Mouse (Mus musculus) CH12F3 (cell line): ENCODE data around the gene Pitpnm2.
"Not testable (repeated sequence)": the region's sequence is repeated elsewhere in the genome, so short reads cannot be mapped to it uniquely, and the experiment has no call there.

ENCODE experiments used
- in situ Hi-C: fragments of 300-500 bp; cut with MboI; formaldehyde crosslinking; loops from 2 replicates; pipeline ENCODE4 v1.14.3; 2020; ENCODE audit warnings: low sequenced_read_pairs

Pitpnm2 gene

DNA sequence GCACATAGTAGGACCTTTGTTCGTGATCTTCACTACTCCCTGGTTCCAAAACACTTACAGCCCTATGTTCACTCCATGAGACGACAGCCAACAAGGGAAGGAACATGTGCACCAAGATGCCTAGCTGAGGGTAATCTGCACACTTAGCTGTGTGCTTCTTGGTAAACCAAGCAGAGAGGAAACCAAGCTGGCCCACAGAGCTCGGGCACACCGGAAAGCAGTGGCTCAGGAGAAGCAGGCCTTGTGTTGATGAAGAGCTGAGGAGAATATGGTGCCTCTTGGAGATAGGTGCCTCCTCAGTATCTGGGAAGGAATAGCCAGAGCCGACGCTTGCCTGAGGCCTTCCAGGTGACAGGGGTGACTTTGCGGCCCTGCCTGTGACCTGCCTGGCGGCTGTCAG is 26.0 kb downstream of the Pitpnm2 start:
- in situ Hi-C loops, result no loop called here

DNA sequence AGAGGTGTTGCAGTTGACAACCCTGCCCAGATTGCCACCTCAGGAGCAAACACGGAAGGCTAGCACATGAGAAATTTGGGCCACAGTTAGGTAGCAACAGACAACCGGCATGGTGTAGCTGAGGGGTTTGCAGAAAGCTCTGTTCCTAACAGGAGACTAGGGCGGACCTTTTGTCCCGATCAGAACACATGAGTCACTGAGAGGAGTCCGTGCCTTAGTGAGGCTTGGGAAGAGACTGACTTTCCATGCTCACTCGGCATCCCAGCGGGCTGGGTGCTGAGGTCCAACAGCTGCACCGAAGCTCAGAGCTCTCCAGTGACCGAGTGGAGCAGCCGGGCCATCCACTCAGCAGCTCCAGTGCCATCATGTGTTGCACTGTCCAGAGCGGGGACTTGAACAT is 26.9 kb downstream of the Pitpnm2 start:
- in situ Hi-C loops, result no loop called here

DNA sequence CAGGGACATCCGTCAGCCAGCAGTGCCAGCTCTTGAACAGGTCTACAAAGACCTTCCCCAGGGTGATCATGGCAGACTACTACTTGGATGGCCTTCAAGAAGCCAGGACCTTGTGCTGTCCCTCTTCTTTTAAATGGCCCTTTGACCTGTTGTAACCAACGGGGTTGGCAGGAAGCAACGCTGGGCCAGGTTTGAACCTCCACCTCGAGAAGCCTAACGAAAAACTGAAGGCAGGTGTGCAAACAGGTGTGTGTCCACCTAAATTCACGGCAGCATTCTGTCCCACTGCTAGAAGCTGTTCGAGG is 27.9 kb downstream of the Pitpnm2 start:
- in situ Hi-C loops, result no loop called here

DNA sequence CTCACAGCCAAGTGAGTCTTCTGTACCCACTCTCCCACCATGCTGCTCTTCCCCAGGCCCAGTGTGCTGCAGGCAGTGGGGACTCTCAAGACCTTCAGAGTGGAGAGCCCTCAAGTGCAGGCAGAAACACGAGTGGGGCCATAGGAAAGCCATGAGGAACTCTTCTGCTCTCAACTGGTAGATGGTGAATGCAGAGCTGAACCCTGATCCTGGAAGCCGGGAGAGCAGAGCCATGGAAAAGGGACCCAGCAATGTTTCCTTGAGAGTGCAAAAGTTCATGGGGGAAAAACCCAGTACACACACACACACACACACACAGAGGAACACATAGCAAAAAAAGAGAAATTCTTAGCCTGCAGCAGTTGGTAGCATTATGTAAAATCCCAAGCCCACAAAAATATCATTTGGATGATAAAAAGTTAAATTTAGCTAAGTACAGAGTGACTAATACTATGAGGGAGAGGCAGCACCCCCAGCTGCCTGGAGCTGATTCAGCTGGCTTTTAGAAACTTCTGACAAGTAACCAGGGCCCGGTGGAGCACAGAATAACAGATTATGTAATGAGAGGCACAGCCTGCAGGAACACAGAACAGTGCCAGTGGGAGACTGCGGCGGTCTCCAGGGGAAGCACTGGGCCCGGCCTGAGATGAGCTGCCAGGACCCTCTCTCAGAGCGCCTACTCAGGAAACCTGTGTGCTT is 28.4 kb downstream of the Pitpnm2 start:
- in situ Hi-C loops, result no loop called here

DNA sequence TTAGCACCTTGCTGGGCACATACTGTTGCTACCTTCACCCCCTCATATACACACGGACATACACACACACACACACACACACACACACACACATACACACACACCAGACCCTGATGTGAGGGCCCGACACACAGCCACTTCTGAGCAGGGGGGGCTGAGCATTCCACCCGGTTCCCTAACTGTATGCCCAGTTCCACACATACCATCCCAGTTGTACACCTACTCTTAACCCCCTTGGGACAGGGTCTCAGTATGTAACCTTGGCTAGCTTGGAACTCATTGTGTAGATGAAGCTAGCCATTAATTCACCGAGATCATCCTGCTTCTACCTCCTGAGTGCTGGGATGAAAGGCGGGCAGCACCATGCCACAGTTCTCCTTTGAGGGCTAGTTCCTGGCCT is 29.0 kb downstream of the Pitpnm2 start:
- in situ Hi-C loops, result no loop called here

DNA sequence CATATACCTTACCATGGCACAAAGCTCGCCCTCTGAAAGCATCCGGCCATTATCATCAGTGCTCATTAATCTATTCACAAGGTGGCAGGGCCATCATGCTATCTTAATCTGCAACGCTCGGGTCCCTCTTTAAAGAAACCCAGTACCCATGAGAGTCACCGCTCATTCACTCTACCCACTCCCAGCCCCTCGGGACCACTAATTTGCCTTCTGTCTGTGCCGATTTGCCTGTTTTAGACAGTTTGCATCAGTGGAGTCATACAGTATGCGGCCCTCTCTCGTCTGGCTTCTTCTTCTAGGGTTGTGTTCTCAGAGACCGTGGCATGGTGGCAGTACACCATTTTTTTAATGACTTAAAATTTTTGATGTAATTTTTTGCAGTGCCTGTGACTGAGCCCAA is 30.1 kb downstream of the Pitpnm2 start:
- in situ Hi-C loops, result no loop called here

DNA sequence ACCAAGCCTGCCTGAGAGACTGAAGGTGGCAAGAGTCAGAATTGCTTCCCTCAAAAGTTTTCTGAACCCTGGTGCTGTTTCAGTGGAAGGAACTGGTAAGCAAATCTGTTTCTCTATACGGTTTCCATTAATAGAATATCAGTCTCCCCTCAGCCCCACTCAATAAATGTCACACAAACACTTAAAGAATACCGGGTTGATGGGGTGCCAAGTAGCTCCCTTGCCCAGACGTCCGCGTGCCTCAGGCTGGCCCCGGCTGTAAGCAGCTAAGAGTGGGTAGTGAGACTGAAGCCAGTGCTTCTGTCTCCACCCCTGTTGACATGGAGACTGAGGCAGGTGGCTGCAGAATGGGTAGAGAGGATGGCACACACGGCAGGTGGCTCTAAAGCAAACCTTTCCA is 30.6 kb downstream of the Pitpnm2 start:
- in situ Hi-C loops, result no loop called here

DNA sequence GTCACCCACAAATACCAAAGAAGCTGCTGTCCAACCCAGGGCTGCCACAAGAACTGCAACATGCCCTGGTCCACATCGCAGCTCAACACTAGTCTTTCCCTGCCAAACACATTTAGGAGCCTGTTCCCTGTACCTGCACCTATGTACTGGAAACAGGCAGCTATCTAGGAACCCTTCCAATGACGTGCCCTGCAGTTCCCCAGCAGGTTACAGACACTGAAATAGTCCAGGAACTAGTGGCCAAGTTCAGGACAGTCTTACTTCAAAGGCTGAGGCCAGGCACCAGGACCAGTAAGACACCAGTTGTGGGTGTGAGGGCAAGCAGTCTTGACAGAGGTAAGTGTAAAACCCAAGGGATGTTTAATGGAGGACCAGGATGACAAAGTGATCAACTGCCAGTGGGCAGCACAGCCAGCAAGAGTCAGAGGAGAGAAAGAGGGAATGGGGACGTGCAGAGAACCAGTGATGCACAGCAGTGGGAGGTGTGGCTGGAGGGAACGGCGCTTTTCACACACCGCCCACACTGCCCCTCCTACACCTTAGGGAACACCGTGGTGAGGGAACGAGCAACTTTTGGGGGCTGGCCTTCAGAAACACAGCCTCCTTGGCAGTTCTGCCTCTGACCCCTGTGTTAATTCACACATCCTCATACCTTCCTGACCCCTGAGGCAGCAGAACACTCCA is 31.9 kb downstream of the Pitpnm2 start:
- in situ Hi-C loops, result no loop called here

DNA sequence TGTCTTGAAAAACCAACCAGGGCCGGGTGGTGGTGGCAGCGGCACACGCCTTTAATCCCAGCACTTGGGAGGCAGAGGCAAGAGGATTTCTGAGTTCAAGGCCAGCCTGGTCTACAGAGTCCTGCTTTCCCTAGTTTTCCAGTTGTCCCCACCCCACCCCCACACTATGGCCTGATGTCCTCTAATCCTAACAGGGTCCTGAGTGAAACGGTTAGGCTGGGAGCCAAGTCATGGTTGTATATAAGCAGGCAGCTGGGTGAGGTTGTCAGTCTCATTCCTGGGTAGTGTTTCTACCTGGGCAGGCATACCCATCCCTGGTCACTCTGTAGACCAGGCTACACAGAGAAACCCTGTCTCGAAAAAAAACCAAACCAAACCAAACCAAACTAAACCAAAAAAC is 32.5 kb downstream of the Pitpnm2 start:
- in situ Hi-C loops, result not testable (repeated sequence)

DNA sequence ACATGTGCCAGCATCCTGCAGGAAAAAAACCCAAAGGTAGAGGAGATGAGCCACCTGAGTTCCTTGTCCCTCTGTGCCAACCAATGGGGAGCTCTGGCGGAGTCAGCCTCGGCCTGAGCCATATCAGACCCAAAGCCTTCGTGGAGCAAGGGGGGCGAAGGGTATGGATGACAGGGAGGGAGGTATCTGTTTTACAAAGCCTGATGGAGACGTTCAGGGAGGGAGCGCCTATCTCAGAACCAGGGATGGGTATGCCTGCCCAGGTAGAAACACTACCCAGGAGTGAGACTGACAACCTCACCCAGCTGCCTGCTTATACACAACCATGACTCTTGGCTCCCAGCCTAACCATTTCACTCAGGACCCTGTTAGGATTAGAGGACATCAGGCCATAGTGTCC is 33.2 kb downstream of the Pitpnm2 start:
- in situ Hi-C loops, result no loop called here

DNA sequence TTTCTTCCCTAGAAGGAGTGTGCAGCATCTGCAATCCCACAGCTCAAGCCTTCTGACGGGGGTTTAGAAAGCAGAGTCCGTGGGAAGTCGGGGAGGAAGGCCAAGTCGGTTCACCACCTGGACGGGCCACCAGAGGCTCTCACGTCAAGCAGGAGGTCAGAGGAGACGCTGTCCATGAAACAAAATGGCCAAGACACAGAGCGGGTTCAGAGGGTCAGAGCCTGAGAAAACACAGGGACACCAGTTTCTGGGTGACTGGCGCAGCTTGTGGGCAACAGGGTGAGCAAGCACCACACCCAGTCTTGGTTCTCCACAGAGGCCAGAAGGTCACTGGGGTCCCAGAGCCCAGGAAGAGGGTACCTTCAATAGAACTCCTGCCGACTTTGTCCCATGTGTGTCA is 33.9 kb downstream of the Pitpnm2 start:
- in situ Hi-C loops, result no loop called here

DNA sequence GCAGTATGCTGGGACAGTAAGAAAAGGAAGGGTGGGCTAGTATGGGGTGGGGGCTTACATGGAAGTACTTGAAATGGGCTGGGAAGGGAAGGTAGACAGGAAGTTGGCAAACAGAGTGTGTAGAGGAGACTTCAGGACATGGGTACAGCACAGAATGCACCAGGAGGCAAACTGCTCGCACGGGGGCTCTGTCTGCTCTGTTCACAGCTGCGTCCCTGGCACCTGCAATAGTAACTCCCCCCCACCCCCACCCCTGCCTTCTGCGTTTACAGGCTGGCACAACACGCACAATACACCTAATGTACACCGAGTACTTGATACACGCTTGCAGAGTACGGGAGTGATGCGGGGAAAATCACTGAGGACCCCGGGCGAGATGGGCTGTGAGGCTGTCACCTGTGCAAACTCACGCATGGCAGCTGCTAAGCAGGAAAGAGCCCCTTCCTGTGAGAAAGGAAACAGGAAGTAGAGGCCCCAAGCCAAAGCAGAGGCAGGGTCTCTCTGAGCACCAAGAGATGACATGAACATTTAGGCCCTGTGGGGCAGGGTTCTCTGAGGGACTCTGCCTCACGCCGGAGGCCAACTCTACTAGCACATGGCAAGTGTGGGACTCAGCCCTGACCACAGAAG is 34.9 kb downstream of the Pitpnm2 start:
- in situ Hi-C loops, result no loop called here

DNA sequence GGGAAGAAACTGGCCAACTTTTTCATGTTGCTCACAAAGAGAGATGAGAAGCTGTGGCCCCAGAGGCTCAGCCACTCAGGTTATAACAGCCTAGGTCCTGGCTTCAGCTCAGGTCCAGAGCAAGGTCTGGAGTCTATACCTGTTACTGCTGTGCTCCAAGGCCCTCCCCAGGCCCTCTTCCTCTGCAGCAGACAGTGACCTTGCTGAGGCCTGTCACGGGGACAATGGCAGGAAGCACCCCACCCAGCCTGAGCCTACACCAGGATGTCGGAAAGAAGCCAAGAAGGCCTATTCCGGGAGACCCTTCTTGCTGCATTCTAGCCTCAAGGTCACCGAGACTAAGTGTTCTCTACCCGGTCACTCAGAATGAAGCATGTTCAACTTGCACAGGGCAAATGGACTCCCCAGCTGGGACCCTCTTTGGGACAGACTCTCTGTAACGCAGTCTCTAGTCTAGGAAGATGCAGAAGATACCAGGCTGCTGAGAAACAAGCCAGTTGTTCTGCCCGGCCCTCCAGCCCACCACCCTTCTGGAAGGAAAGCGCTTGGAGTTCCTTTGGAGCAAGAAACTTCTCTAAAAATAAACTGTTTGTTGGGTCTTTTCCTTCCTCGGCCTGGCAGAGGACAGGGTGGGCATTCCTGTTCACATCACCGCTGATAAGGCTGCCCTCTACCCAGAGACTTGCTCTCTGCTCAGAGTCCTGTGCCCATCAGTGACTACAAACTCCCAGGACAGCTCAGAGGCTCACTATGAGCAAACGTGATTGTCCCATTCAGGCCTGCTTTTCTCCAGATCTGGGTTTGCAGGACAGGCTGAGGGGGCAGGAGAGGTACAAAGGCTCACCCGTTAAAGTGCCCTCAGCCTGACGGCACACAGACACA is 35.7 kb downstream of the Pitpnm2 start:
- in situ Hi-C loops, result no loop called here

DNA sequence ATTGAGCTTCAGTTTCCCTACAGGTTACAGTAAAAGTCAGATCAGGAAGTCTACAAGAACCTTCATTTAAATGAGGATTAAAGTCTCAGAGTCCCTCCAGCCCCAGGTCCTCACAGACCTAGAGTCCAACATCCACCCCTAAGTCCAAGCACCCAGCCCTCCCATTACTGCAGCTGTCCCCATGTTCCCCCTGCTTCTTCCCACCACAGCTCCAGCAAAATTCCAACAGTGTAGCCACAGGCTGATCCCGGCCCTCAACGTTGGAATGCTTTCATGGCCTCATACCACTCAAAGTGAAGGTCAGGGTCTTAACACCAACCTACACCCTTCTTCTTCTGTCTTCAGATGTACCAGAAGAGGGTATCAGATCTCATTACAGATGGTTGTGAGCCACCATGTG is 37.9 kb downstream of the Pitpnm2 start:
- in situ Hi-C loops, result no loop called here

DNA sequence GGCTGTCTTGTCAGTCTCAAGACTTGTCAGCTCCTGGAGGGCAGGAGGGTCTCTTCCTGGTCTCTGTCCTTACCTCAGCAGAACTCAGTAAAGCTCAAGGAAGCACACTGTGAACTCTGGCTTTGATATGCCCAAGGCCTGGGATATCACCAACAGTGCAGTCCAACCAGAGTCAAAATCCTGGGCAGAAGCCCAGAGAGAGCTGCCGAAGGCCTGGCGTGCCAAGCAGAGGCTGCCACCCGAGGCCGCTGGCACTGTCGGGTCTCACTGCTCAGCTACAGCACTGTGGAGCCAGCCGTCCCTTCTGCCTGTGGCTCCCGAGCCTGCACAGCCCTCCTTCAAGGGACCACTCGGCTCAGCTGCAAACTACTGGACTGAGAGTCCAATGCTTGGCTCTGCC is 38.3 kb downstream of the Pitpnm2 start:
- in situ Hi-C loops, result no loop called here

DNA sequence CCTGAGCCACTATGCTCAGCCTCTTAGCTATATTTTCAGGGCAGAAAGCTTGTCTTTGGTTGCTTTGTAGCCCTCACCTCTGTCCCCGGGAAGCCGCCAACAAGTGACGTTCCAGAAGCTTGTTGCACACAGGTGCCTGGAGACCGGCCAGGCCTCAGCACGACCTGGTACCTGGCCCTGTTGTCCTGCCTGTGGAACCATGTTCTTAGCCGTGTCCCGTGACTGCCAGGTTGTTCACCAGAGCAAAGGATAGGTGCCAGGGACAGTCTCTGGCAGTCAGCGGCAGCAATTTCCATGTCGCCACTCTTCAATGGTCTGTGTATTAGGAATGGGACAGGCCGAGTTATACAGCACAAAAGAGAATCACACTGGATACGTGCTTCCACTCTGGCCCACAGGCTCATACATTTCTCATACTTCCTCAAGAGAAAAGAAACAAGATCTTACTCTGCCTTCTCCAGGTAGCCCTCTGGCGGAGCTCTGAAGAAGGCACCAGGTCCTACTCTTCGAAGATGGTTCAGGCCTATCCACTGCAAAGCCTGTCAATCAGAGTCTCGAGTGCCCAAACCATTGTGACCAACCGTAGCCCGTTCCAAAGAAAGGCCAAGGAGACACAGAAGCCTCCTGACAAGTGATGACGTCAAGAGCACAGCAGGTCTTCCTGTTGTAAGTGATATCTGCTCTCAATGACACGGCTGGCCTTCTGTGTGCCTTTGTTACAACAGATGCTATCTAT is 39.1 kb downstream of the Pitpnm2 start:
- in situ Hi-C loops, result no loop called here

DNA sequence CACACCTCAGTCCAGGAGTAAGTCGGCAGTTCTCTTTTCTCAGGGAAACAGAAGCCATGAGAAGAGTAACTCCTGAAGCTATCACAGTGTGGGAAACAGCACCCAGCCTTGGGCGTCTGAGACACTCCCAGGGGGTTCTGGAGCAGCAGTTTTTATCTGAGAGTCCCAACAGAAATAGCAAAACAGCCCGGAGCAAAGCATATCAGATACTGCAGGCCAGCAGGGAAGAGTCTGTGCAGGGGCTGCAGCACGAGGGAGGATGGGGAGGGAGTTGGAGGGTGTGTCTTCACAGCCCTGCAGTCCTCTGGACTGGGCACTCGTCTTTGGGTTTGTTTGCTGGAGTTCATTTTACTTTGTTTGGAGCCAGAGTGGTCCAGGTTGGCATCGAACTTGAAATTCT is 39.7 kb downstream of the Pitpnm2 start:
- in situ Hi-C loops, result no loop called here

DNA sequence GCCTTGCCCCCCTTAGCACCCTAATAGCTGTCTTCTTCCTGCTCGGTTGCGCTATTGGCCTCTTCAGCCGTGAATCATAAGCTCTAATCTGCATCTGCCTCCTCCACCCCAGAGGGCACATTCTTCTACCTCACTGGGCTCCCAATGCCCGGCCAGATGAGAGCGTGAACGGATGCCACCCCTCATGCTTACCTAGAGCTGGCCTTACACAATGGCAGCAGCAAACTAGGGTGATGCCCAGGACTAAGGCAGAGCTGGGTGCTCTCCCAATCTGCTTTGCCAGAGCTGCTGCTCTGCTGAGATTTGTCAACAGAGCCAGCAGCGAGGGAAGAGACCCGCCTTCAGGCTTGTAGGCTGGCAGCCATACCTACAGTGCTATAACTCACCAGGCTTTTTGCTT is 41.5 kb downstream of the Pitpnm2 start:
- in situ Hi-C loops, result no loop called here

DNA sequence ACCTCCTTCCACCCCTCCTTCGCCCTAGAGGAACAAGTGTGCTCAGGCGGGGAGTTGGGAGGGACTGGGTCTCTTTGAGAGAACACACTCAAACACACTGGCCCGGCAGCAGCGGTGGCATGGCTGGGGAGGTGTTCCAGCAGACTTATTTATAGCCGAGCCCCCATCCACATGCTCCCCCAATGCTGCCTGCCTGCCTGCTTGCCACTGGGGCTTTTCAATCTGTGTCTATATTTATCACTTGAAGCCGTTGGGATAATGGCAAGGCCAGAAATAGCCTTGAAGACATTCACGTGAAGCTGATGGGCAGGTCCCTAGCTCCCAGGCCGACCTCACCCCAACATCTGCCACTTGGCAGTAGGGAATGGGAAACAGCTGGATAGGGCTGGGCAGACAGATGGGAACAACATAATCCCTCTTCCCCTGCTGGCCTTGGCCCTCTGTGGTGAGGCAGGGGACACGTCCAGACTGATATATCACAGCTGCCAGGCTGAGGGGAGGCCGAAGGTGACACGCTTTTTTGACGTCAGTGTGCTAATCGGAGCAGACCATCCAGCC is 43.0 kb downstream of the Pitpnm2 start:
- in situ Hi-C loops, result no loop called here

DNA sequence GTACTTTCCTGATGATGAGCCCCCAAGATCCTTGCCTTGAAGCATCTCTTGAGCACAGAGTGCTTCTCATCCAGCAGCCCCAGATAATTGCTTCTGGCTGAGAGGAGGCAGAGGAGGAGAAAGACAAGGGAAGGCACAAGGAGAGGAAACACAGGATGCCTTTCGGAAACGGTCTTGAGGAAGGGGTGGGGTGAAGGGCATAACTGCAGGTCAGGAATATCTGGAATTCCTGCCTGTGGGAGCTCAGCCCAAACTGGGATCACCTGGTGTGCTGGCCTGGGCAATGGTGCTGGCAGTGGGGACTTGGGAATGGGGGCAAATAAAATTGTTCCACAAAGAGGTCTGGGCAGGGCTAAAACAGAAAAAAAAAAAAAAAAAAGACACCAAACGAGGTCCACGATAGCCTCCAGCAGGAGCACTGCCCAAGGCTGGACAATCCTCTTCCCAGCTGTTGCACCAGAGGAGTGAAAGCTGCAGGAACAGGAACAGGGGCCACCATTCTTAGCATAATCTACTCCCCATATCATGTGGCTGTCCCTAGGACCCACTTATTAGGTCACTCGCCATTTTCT is 43.7 kb downstream of the Pitpnm2 start:
- in situ Hi-C loops, result no loop called here
